Mouse (Mus musculus) Muller cell, postnatal 12 days (primary cell): ENCODE results near the gene Eif3l.
"Not testable (repeated sequence)": the region's sequence is repeated elsewhere in the genome, so short reads cannot be mapped to it uniquely, and the experiment has no call there.

ENCODE experiments used
- DNase-seq: peaks from one replicate; pipeline ENCODE4 v3.0.0-alpha.2; 2015; ENCODE audit errors: inconsistent ontology term

Gene Eif3l

DNA sequence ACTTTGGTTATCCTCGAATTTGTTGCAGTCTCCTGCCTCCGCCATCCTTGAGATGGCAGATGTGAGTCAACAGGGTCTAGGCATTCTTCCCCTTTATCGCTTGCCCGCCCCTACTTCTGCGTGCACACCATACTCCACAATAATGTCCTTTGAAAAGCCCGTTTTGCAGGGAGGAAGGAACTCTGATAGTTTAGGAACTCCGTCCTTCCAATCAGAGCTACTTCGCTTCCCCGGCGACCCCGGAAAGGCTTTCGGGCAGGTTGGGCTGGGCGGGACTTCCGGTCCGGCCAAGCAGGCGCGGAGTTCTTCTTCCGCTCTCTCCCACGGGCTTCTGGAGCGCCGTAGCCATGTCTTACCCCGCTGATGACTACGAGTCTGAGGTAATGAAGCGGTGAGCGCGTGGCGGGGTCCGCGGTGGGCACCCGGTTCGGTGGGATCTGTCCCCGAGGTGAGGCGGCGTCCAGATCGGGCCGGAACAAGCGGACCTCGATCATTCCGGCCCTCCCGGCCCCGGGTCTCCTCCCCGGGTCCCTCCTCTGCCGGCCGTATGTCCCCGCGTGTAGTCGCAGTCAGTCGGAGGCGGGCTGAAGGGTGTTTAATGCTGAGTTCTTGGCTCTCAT is at the start of gene Eif3l:
Gene Eif3l (plus strand): TSS at position 267 of the 620 bp plus-strand sequence.
- DNase-seq = peak; percentile 89

DNA sequence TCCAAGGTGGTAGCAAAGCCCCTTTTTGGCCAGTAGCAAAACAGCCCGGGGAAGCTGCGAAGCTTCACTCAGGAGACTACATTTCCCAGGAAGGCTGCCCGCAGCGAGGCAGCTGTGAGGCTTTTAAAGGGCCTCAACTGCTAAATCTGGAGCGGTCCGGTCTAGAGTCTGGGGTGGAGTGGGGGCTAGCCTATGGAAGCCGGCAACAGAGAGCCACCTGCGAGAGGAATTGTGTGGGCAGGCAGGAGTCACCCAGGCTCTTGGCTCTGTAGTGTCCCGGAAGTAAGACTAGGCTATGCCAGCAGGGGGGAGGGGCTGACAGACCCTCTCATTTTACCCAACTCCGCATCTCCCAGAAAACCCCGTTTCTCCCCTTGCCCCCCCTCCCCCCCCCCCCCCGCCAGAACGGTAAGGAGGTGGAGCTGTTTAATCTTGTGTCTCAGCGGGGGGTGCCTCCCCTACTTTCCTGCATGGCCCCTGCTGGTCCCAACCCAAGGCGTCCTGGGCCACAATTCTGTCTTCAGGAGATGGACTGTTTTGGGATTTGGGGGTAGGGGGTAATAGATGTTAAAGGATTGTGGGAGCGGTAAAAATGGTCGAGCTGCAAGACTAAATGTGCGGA is 49.2 kb upstream of the Eif3l start:
- DNase-seq = no peak

DNA sequence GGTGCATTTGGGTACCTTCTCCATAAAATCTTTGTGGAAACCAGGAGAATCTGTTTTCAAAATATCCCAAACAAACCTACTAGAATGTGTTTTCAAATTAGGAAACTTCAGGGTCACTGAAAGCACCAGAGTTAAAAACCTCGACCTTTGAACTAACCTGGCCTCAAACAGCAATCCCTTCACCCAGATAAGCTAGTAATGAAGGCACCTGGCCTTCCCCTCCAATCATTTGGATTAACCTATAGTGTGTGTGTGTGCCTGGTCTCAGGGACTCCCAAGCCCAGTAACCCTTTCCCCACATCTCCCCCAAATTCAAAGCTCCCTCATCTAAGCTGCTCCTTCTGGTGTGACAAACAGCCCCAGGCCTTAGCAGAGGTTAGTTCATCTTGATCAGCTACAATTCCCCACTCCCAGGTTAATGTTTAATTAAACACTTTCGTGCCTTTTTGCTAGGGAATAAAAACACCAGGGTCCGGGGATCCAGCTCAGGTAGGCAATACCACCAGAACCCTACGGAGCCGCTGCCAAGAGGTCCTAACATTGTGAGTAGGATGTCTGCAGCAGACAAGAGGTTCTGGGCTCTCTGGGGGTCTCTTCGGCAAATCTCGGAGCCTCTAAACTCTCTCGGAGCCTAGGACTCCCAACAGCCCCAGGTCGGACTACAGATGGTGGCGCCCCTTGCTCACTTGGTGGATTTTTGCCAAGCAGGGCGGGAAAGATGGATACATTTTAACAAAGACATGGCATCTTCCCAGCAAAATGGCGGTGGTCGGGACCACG is 48.3 kb upstream of the Eif3l start:
- DNase-seq = no peak

DNA sequence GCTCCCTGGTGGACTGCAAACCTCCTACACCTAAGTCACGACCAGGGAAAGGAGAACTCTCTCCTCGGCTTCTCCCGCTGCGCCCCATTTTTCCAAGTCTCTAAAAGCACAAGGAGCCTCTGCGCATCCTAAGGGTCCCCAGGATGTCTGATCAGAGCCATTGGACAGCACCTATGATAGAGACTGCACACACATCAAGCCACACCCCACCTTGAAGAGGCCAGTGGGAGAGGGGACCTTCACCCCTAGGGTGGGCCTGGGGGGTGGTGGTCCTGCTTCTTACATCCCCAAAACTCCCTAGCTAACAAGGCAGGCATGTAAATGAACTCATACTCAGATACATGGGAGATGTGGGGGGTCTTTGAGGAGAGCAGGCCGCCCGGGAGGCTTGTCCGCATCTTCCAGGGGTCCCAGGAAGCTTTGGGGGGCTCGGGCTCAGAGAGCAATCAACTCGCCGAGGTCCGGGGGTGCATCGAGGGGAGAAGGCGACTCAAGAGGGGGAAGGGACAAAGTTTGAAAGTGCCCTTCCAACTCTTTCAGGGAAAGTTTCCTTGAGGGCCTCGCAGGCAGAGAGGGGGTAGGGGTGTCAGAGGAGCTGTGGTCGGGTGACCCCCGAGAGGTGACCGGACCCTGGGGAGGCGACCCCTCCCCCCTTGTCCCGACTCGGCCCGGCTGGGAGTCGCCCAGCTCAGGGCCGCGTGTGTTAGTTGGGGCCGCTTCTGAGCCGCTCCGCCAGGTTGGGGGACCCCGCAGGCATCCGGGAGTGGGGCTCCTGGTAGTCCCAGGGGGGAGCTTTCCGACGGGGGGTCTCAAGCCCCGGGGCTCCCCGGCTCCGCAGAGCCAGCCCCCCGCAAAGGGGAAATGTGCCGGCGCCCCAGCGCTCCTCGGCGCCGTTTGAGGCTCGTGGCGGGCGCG is 47.4 kb upstream of the Eif3l start:
- DNase-seq = no peak

DNA sequence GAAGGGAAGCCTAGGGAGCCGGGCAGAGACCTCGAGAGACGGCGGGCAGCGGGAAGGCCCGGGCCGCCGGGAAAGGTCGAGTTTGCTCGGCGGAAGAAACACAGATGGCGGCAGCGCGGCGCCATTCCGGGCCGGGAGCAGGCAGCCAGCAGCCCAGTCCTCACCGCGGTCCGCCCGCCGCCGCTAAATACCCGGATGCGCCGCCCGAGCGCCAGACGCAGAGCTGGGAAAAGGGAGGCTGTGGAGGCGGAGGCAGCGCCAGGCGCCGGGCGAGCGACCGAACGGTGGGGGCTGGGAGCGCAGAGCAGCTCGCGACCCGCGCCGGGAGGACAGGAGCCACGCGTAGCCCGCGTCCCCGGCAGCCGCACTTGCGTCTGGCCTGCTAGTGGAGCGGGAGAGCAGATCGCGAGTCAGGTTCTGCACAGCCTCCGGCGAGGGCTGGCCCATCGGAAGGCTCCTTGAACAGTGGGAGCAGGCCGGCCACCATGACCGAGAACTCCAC is 46.7 kb upstream of the Eif3l start, which contains the start of gene H1f0:
Gene H1f0 (plus strand): TSS at position 214 of the 502 bp plus-strand sequence.
- peak; percentile 94 for DNase-seq

DNA sequence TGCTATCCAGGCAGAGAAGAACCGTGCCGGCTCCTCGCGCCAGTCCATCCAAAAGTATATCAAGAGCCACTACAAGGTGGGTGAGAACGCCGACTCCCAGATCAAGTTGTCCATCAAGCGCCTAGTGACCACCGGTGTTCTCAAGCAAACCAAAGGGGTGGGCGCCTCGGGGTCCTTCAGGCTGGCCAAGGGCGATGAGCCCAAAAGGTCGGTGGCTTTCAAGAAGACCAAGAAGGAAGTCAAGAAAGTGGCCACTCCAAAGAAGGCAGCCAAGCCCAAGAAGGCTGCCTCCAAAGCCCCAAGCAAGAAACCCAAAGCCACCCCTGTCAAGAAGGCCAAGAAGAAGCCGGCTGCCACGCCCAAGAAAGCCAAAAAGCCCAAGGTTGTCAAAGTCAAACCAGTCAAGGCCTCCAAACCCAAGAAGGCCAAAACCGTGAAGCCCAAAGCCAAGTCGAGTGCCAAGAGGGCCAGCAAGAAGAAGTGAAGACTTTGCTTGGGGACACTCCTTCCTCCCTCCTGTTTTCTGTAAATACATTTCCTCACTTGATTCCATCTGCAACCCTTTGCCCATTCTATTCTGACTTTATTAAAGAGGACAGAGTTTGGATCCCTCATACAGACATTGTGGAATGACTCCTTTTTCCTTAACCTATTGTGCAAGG is 46.0 kb upstream of the Eif3l start:
- no peak for DNase-seq

DNA sequence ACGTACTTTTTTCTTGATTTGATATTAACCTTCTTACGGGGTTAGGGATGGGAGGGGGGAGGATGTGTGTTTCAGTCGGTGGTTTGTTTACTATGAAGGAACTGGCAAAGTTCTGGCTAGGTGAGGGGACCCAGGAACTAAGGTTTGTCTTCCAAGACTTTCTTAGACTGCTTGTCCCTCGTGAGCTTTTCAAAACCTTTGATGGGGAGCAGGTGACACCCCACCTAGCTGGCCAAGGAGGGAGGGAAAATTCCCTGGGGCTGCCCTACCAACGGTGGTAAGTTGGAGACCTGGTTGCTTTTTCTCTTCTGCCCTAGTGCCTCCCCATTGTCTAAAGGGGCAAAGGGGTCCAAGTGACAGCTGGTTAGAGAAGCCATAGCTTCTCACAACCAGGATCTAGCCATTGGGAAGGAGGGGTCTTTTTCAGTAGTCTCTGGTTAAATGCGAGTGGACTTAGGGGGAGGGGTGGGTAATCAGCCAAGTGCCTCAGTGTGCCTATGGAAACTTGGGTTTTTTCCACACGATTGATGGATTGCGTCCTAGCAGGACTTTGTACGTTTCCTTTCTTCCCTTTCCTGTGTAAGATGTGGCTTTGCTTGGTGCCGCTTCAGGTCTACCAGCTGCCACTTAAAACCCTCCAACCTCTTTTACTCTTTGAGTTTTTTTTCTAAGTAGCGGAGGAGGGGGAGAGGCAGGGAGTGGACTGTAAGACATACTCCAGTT is 45.3 kb upstream of the Eif3l start:
- no peak for DNase-seq

DNA sequence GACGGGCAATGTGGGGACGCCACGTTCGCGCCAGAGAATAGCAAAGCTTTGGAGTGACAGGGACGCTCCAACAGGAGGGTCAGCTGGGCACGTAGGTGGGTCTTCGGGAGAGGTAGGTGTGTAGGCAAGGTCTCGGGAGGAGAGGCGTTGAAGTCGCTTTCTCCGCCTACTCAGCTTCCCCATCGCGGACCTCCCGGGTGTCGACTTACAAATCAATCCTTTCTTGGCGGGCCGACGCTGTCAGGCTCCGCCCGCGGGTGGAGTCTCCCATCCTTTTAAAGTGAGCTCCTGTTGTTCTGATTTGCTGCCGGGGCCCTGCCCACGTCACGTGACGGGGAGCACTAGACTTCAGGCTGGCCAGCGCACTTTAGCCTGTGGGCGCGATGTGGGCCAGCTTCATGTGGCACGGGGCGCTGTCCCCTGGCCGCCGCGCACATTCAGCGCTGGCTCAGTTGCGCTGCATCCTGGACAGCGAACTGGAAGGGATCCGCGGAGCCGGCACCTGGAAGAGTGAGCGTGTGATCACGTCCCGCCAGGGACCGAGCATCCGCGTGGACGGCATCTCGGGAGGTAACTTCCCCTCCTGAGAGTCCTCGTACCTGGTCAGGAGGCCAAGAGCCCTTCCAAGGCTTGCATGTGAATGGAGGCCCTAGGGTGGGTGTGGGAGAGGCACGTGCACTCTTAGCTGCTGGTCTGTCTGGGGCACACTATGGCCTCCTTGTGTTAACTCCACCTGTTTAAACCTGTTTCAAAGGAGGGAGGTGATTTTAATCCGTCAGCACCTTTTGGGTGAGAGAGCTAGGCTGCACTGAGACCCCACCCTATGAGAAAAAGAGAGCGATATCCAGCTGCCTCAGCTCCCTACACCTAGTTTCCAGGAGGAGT is 44.2 kb upstream of the Eif3l start:
- peak; percentile 98 for DNase-seq

DNA sequence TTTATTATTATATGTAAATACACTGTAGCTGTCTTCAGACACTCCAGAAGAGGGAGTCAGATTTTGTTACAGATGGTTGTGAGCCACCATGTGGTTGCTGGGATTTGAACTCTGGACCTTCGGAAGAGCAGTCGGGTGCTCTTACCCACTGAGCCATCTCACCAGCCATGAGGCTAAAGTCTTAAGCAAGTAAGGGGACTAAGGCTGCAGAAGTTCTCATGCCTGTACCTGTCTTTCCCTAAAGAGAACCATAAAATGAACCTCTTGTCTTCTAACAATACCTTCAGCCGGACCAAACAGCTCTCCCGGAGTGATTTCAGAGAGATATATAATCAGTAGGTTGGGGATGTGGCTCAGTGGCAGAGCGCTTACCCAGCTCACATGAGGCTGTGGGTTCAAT is 43.1 kb upstream of the Eif3l start:
- not testable (repeated sequence) for DNase-seq

DNA sequence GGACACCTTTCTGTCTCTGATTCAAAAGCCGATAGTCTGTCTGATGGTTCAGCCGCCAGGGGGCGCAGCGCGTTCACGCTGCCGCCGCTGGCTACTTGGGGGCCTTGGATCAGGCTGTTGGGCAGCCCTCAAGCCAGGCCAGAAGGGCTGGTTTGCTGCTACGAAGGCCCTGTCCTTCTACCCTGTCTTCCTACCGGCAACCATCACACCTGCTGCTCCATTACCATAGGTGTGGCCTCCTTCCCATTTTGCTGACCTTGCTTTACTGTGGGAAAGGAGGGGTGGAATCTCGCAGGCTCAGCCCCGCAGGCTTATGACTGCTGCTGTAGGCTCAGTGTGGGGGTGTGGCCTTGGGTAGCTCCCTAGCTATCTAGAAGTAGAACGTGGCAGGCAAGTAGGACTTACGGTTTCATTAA is 37.1 kb upstream of the Eif3l start:
- DNase-seq = peak; percentile 79

DNA sequence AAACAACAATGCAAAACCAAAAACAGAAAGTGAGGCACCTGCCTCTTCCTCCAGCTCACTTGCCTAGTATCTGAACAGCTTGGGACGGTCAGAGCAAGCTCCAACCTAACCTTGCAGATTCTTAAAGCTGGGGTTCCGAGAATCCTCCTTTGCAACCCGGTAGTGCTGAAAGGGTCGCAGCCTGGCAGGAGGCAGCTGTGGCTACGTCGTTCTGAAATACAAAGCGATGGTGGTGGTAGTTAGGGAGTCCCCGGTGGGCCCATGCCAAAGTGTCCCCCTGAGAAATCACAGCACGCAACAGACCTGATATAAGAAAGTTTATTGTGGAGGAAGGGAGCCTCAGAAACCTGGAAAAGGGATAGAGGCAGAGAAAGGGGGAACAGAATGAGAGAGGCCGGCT is 36.6 kb upstream of the Eif3l start:
- no peak for DNase-seq

DNA sequence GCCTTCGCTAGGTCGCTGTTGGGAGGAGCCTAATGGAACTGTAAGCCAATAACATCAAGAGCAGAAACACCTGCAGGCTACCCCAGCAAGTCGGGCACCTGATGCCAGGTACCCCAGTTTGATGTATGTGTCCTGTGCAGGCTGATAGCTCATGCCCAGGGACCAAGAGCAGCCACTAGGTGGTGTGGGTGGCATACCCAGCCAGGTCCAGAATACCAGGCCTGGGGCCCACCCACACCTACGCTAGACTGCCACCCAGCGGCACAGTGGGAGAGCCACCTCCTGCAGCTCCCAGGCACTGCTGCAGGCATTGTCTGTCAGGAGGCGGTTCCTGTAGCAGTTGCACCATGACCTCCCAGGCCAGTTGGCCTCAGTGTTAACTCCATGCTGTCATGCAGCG is 36.1 kb upstream of the Eif3l start:
- DNase-seq = peak; percentile 74

DNA sequence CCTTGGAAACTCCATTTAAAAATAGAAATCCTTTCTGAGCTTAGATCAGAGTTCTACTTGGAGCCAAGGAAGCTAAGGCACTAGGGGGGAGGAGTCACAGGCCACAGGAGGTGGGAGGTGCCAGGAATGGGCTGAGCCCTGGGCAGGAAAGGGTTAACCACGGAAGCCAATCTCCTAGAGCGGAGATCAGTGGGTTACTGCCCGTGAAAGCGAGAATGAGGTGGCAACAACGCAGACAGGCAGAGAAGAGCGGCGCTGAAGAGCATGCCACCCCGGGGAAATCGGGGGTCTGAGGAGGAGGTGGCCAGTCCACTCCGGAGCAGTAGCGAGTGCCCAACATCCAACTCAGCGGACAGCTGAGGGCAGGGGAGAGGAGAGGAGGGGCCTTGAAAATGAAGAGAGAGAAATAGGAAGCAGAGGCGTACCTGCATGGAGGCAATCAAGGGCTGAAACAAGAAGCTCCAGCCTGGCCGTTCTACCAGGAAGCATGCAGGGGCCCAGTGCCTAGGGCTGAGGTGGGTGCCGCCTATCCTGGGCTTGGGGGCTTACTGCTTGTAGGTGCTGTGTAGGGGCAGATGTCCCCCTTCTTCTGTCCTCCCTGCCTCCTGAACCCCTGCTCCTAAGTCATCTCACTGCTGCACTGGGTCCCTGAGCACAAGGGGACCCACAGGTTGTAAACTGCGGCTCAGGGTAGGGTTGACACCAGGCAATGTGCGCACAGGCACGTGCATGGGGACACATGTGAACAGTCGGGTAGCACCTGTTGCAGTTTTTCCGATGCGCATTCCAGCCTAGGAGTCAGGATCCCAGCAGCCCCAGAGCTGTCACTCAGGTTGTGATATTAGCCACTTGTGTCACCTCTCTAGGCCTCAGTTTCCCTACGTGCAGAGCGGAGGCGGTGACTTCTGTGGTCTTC is 34.2 kb upstream of the Eif3l start:
- no peak for DNase-seq

DNA sequence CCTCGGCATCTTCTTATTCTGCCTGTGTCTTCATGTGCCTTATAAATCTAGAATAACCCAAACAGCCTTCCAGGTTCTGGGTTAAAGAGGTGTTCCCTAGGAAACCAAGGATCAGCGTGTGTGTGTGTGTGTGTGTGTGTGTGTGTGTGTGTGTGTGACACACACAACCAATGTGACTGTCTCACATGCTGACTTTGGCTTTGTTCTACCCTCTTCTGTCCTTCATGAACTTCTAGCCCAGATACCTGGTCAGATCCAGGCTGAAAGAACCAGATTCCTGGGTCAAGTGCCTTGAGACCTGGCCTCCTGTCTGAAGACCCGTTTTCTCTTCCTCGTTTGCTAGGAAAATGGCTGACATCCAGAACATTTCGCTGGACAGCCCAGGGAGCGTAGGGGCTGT is 33.4 kb upstream of the Eif3l start, which contains the start of gene Galr3:
Gene Galr3 (plus strand): TSS at position 301 of the 400 bp plus-strand sequence.
- no peak for DNase-seq

DNA sequence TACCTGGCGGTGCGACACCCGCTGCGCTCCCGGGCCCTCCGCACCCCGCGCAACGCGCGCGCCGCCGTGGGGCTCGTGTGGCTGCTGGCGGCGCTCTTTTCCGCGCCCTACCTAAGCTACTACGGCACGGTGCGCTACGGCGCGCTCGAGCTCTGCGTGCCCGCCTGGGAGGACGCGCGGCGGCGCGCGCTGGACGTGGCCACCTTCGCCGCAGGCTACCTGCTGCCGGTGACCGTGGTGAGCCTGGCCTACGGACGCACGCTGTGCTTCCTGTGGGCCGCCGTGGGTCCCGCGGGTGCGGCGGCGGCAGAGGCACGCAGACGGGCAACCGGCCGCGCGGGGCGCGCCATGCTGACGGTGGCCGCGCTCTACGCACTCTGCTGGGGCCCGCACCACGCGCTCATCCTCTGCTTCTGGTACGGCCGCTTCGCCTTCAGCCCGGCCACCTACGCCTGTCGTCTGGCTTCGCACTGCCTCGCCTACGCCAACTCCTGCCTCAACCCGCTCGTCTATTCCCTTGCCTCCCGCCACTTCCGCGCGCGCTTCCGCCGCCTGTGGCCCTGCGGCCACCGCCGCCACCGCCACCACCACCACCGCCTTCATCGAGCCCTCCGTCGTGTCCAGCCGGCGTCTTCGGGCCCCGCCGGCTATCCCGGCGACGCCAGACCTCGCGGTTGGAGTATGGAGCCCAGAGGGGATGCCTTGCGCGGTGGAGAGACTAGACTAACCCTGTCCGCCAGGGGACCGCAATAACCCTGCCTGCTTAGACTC is 32.1 kb upstream of the Eif3l start:
- DNase-seq = peak; percentile 35

DNA sequence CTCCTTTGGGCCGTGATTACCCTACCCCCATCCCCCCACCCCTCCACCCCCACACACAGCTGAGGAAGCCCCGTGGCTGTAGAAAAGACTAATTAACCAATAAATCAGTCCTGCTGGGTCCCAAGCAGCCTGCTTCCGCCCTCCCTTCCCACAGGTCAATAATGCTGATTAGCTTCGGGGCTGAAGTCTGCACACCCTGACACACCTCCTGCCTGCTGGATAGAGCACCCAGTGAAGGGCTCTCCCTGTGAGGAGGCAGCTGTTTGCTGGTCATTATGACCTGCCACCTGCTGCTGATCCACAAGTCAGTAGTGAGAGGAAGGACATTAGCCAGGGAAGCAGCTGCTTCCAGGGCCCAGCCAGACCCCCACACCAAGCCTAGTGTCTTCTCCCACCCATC is 30.1 kb upstream of the Eif3l start:
- no peak for DNase-seq

DNA sequence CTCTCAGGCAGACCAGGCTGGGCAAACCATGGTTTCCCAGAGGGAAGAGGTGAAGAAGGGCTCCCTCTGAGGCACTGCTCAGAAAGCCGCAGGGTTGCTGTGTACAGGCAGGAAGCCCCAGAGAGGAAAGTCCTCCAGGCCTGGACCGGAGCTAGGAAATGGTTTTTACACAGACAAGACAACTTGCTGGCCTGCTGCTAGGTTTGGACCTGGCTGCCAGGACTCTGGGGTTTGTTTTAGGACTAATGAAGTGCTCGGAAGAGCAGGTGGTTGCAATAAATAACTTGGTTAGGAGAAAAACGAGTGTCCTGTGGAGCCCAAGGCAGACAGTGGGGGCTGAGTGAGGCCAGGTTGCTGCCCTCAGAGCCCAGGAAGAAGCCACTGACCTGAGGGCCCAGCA is 26.8 kb upstream of the Eif3l start:
- DNase-seq = no peak
